Mouse (Mus musculus) skeletal muscle tissue, adult 2 months (tissue): ENCODE results near the gene Gm3646.
A peak's percentile ranks its signal among the peaks of the same experiment; 100 is the strongest.

Experiments used
- DNase-seq: peaks from one replicate; pipeline ENCODE4 v3.0.0-alpha.2; 2012; ENCODE audit warnings: low read depth, low spot score

Gm3646 gene

DNA sequence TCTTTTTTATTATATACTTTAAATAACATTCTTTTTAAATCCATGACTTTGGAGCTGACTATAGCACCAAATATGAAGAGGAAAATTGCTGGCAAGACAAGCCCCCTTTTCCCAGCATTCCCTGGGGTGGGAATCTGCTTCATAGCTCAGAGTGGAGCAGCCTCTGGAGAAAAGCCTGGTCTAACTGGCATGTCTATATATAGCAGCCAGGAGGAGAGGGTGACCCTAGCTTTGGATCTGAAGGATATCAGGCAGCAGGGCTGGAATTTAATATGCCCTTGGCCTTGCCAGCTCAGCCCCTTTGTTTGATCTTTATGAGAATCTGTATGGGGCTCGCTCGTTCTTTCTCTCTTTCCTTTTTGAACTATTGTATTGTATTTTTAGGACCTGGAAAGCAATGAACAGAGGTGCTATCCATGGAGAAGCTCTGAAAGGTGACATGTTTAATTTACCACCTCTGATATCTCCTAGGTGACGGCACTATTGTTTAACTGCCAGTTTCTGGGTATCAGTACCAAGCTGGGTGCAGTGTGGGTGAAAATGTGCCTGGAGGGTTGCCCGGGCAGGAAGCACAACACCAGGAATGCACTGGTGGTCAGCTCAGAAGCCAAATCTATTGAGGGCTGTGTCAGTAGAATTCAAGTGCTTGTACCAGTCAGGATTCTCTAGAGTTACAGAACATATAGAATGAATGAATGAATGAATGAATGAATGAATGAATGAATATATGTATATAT is at the start of gene Gm3646:
Gm3646 (minus strand) TSS at position 90 of the 737 bp plus-strand sequence.
- peak; percentile 25 for DNase-seq

GRCm38 (mm10) chr1:39847066-39847465 is 41.9 kb upstream of the Gm3646 start:
- DNase-seq, result no peak

DNA sequence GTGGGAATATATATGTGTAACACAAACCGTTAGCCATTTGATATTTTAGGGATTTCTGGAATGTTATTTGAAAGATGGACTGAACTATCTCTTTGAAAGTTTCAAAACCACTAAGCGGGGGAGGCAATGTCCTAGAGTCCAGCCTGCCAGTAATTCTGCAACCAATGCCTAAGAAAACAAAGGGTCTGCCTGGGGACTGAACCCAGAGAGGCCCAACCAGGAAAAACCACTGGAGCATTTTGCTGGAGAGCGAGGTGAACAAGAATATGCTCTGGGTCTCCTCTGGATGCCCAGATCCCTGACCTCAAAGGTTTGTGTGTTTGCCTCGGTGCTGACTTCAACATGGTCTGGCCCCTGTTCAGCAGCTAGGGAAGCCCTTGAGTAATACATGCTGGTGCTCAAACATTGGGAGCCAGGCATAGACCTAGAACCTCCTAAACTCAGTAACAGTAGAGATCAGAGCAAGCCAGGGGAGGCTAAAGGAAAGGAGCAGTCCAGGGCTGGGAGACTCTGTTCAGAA is 41.0 kb upstream of the Gm3646 start:
- no peak for DNase-seq

DNA sequence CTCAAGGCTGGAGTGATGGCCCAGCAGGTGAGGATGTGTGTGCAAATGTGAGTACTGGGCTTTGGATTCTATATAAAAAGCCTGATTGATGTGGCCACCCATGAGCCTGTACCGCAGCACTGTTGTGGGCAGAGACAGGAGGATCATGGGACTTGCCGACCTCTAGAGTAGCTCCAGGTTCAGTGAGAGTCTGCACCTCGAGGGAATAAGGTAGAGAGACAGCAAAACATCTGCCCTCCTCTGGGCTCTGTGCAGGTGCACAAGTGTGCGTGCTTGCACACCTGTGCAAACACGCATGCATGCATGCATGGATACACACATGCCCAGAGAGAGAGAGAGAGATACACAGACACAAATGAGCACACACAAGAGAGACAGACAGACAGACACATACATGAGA is 38.2 kb upstream of the Gm3646 start:
- DNase-seq, result no peak

- DNase-seq, result no peak
Observed at GRCm38 (mm10) chr1:39842218-39843007, 37.3 kb upstream of the Gm3646 start.

DNA sequence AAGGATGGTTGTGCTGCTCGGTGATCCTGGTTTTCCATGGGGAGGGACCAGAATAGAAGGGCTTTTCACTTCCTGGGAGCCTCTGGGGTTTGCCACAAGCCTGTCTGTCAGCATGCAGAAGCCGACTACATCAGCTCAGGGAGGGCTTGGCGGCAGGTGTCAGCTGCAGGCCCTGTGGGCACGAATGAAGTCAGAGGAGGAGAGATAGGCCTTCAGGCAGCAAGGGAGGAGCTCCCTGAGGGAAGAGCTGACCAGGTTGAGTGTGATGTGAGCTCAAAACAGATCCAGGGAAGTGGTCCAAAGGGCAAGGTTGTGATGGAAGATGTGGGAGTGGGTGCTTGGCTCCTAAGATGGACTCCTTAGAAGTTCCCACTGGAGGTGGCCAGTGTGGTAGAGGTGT is 35.7 kb upstream of the Gm3646 start:
- DNase-seq, result no peak

- no peak for DNase-seq
Observed at GRCm38 (mm10) chr1:39839838-39840237, 34.7 kb upstream of the Gm3646 start.

DNA sequence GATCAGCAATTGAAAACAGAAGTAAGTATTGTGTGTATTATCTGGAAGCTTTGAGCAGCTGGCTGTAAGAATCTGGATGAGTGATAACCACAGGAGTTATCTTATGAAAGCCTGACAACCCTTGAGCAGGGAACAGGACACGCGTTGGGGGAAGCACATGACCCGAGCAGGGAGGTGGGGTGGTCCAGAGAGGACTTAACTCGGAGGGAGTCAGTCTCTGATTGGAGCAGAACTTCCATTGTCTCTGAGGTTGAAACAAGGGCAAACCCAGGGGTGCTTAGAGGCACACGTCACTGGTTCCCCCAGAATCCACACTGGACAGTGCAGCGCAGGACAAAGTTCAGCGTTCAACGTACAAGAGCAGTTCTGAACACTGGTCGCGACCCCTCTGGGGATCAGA is 34.1 kb upstream of the Gm3646 start:
- no peak for DNase-seq

- no peak for DNase-seq
Observed at GRCm38 (mm10) chr1:39838487-39839169, 33.5 kb upstream of the Gm3646 start.

GRCm38 (mm10) chr1:39831594-39832039 is 26.5 kb upstream of the Gm3646 start:
- DNase-seq, result no peak

DNA sequence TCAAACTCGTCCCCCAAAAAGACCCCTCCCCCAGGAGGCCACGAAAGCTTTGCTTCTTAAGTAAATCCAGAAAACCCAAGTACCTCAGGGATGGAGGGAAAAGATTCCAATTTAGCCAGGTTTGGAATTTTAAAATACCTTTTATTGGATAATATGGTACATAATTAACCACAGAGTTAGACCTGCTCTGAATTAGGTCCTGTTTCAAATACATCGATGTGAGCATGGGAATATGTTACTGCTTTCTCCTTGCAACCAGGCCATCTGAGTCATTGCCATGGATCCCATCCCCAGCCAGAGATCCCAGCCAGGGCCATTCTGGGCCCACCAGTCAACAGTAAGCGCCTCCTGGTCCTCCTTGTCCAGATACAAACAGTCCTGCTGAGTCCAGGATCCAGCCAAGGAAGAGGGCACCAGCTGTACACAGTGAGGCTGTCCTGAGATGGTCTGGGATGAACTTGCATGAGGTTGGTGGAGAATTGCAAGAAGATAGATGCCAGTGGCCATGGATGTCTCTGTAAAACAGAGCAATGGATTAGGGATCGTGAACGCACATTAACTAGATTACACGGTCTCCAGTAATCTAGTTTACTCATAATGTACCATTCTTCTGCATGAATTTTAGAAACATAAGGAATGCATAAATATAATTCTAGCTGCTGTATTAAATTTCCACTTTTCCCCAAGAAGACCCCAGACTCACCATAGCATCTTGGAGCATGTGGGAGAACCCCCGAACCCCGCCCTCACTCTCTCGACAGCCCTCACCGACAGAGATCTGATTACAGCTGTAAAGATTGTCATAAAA is 25.9 kb upstream of the Gm3646 start:
- DNase-seq, result no peak

- no peak for DNase-seq
Observed at GRCm38 (mm10) chr1:39824902-39825301, 19.8 kb upstream of the Gm3646 start.

- DNase-seq, result no peak
Observed at GRCm38 (mm10) chr1:39824240-39824639, 19.1 kb upstream of the Gm3646 start.

- no peak for DNase-seq
Observed at GRCm38 (mm10) chr1:39819596-39819995, 14.5 kb upstream of the Gm3646 start.

DNA sequence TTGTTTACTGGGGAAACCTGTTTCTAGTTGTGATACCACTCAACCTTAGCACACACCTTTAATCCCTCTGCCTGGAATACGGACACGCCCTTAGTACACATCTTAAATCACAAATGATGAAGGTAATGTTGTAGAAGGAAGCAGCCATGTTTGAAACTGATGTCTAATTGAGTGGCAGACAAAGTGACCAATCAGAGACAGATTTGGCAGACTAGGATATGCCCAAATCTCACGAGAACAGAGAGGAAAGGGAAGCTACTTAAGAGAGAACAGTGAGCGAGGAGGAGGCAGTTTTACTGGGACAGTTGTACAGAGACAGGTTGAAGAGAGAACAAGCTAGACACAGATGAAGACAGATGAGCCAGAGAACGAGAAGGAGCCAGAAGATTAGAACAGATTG is 10.6 kb upstream of the Gm3646 start:
- DNase-seq, result no peak

DNA sequence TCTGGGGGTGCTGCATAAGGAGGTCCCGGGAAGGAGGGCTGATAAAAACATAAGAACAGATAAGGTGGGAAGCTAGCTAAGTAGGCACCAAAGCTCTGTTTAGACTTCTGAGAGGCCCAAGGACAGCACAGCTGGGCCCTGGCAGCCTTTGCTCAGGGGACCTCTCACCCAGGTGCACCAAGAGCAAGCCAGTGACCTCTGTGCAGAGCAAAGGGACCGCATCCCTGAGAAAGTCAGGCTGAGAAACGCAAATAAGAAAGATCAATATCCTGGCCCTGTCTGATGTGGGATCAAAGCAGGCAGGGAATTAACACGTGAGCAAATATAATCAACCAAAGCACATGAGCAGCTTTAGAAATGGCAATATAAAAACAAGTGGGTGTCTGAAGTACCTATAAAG is 7.9 kb upstream of the Gm3646 start:
- no peak for DNase-seq

DNA sequence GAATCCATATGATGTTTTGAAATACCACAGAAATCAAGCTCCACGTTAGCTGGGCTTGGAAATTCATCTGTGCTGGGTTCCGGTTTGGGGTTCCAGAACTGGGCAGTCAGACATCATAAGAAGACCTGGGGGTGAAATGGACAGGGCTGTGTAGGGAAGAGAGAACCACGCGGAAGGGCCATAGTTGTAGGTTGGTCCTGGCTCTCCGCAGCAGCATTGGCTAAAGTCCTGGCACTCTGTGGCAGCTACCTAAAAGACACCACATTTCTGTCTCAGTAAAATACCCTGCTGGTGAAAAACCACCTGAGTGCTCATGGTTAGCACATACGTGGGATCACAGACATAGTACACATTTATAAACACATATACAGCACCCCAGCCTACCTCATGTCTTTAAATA is 343 bp downstream of the Gm3646 start:
- DNase-seq, result no peak

GRCm38 (mm10) chr1:39802946-39803345 is 2.2 kb downstream of the Gm3646 start:
- DNase-seq, result no peak

DNA sequence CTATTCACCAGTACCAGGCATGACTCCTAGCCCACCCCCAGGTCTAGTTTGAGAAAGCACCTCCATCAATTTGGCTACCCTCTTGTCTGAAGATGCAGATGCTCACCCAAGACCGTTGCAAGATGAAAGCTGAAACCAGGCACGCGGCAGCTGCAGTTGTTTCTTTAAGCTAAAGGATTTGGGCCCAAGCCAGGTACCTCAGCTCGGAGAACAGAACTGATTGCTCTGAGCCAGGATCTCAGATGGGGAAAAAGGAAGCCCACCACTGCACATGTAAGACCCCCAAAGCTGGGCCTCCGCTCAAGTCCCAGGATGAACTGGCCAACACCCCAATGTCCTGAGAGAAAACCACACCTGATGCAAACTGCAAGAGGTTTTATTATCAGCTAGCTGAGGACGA is 7.6 kb downstream of the Gm3646 start:
- no peak for DNase-seq

DNA sequence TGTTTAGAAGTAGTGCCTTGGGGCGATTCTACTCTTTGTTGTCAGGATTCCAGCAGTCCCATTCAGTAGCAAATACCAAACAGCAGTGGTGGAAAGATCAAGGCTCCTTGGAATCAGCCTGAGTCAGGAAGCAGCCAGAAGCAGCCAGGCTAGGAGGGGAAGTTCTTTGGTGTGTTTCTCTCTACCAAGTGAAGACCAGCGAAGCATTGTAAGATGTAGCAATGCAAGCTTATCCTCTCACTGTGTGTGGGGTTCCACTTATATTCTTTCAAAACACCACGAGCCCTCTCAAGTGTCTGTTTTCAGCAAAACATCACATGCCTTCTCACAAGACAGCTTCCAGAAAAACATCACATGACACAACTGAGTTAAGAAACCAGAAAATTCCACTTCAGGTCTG is 8.4 kb downstream of the Gm3646 start:
- DNase-seq, result no peak

DNA sequence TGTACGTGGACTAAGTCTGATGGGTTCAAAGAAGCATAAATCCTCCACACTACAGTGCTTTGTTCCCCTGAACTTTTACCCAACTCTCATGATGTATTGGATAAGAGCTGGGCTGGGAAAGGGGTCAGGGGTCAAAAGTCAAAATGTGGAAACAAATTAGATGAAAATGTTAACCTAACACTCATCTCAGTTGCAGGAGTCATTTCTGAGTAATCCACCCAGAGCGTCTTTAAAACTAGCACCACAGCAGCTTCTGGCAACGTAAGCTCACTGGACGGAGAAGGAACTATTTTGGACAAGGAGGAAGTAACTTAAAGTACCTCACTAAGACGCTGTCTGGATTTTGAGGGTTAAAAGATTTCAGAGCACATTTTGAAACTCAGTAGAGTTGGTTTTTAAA is 20.5 kb downstream of the Gm3646 start:
- no peak for DNase-seq
